Mouse (Mus musculus): ENCODE measurements around the gene Slc43a1. TPM values are rescaled to one million over a fixed set of nuclear protein-coding genes. Genes with fewer than 3 reads are reported as not detected.
A peak's percentile ranks its signal among the peaks of the same experiment; 100 is the strongest.

Slc43a1 gene
- polyA plus RNA-seq, 1 experiment from 2014 or later = 2.5 TPM

DNA sequence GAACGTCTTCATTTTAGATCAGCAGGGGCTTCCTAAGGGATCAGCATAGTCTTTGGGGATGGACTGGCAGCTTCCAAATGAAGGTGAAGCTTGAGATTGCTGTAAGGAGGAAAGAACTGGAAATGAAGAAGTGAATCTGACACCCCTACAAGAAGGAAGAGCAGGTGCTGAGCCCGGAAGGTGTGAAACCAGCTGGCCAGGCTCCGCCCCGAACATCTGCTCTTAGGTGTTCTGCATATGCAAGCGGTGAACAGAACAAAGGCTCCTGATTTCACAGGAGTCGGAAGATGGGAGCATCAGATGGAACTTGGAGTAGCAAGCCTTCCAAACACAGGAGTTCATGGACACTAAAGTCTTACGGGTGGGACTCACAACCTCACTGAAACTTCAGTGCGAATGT is 1.5 kb upstream of the Slc43a1 start:
- no peak overlapping the region for H3K4me2 ChIP-seq
- no peak overlapping the region for H3K9ac ChIP-seq
- no peak for ATAC-seq (ENCODE audit: low FRiP score)
- H3K4me3 ChIP-seq = no peak overlapping the region
- H3K4me1 ChIP-seq (replicated peaks) = peaks cover 24% of the 10 kb centered on the region
- 60% methylated on average over 8 of the region's 8 CpGs for WGBS
- no peaks in the 10 kb centered on the region for H3K9me3 ChIP-seq
- H3K27ac ChIP-seq = no peak overlapping the region
- H3K36me3 ChIP-seq = no peaks in the 10 kb centered on the region
- H3K27me3 ChIP-seq = peaks cover 63% of the 10 kb centered on the region

DNA sequence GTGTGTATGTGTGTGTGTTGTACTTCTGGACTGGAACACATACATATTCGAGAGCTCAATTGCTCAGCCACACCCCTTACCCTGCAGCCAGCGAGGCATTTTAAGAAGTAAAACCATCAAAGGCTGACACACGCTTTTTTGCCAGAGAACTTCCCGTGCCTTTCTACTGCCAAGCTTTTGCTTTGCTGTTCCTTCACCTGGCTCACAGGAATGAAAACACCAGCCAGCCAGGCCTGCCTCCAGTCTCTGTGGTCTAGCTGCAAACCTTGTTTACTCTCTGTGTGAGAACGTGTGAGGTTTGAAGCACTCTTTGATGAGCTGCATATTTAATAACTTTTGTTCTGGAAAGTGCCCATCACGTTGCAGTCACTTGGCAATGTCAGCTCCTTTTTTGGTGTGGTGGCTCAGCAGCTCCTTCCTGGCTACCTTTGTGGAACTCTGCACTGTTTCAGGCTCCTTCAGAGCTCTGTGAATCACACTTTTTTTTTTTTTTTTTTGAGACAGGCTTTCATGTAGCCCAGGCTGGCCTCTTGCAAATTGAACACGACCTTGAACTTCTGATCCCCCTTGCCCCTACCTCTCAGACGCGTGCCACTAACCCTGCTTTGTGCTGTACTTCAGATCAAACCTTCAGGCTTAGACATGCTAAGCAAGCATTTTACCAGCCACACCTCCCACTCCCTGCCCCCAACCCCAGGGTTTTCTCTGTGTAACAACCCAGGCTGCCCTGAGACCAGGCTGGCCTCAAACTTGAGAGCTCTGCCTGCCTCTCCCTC is 645 bp upstream of the Slc43a1 start:
- Histone ChIP-seq H3K27me3 (peaks cover 63% of the 10 kb centered on the region), H3K4me2 (no peak overlapping the region), H3K4me1 (replicated peaks) (peaks cover 24% of the 10 kb centered on the region), H3K9ac (no peak overlapping the region), H3K9me3 (no peaks in the 10 kb centered on the region), H3K4me3 (no peak overlapping the region), H3K27ac (no peak overlapping the region), H3K36me3 (no peaks in the 10 kb centered on the region)
- ATAC-seq (ENCODE audit: low FRiP score) = no peak
- WGBS = 34% methylated on average over 9 of the region's 9 CpGs

DNA sequence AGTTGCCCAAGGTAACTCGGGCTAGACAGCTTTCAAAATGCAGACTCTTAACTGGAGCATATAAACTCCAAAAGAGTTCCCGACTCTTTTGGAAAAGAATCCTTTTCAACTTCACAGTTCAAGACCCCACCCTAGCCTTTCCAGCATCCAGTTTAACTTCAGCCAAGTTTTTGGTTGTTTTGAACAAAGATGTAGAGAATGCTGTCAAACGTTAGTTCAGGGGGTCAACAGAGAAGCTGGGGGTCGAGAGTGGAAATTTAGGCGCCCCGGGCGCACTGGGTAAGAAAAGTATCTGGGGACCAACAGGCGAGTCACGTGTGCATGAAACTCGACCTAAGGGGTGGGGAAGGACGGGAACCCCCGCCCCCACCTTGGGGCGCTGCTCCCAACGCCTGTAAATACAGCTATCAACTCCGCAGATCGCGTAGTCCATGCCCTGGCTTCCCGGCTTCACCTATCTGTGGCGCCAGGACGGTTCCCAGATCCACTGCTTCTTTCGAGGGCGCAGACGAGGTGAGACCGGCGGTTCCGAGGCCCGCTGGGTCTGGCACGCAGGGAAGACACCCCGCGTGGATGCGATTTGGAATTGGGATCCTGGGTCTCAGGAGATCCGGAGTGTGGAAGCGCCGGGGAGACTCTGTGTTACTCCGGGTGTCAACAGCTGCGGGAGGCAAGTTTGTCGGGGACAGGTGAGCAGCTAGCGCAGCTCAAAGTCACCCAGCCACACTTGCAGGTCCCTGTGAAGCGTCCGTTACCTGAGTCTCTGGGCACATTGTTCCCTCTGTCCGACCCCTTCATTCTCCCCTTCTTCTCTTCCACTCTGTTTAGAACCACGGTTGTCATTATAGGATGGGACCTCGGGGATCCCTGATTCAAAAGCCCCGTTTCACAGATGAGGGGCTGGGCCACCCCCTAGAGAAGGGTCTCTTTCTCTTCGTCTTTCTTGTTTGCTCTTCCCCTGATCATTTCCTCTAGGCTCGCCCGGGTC is 637 bp downstream of the Slc43a1 start:
- peak; percentile 31; the same call in 1 of the 2 replicates for ATAC-seq (ENCODE audit: low FRiP score)
- H3K27me3 ChIP-seq = peaks cover 63% of the 10 kb centered on the region
- WGBS = 1% methylated on average over 47 of the region's 47 CpGs

DNA sequence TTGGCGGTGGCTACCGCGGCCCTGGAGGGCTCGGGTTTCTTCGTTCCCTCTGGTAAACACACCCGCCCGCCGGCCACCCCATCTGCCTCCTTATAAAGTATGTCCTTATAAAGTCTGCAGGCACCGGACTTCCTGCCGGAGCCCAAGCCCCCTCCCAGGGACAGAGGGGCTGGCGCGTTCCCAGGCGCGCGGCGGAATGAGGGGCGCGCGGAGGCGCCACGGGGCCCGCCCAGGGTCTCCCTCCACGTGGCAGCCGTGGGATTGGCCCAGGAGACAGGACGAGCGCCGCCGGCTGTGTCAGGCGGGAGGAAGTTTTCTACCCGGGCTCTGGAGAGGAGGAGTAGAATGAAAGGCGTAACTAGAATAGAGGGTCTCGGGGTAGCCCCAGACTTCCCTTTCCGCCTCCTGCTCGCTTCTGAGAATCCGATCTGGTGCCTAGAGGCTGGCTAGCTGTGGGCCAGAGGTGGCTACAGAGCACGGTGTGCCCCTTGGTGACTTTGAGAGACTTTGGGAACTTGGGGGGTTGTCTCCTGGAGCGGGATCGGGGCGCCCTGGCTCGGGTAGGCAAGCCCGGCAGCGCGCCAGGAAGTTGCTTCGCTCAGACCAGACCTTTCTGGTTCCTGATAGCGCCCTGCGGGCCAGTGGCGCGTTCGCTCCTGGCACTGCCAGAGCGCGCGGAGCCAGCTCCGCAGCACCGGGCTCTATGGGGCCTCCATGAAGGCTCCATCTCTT is 1.5 kb downstream of the Slc43a1 start:
- Histone ChIP-seq H3K9me3 (no peaks in the 10 kb centered on the region), H3K4me2 (peak overlapping the region; percentile 99), H3K27me3 (peaks cover 63% of the 10 kb centered on the region), H3K4me3 (peak overlapping the region; percentile 57), H3K4me1 (replicated peaks) (peaks cover 24% of the 10 kb centered on the region), H3K36me3 (no peaks in the 10 kb centered on the region), H3K27ac (no peak overlapping the region), H3K9ac (peak overlapping the region; percentile 67)
- ATAC-seq (ENCODE audit: low FRiP score) = peak; percentile 87
- WGBS = under 1% methylated on average over 54 of the region's 54 CpGs

More for the DNA sequence above, 637 bp downstream of the Slc43a1 start:
- Histone ChIP-seq H3K9ac (peak overlapping the region; percentile 67), H3K4me3 (peak overlapping the region; percentile 57), H3K9me3 (no peaks in the 10 kb centered on the region), H3K4me2 (peak overlapping the region; percentile 99), H3K27ac (no peak overlapping the region), H3K36me3 (no peaks in the 10 kb centered on the region), H3K4me1 (replicated peaks) (peaks cover 24% of the 10 kb centered on the region)

DNA sequence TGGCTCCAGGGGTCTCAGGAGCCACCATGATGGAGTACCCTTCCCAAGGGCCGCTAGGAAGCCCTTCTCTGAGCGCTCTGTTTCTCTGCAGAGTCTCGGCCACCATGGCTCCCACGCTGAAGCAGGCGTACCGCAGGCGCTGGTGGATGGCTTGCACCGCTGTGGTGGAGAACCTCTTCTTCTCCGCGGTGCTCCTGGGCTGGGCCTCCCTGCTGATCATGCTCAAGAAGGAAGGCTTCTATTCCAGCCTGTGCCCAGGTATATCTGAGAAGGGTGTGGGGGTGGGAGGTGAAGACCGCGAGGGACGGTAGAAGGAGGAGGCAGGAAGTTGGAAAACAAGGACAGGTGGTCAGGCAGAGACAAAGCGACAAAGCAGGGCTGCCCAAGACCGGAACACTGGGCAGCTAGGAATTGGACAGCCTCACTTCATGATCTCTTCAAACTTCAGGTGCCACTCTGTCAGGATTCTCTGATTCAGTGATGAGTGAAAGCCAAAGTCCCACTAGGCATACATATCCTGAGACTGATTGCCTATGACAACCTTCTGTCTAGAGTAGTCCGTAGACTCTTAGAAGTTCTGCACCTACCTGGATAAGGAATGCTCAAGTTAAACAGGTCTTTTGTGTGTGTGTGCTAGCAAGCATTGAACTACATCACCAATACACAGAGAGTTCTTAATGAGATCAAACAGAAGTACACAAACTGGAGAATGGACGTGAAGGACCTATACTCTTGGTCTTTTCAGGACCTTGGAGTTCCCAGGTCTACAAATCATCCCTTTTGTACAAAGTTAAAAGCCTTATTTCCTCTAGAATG is 2.3 kb downstream of the Slc43a1 start:
- H3K36me3 ChIP-seq = no peaks in the 10 kb centered on the region
- no peak overlapping the region for H3K27ac ChIP-seq
- 10% methylated on average over 17 of the region's 17 CpGs for WGBS
- peak; percentile 37; the same call in 1 of the 2 replicates for ATAC-seq (ENCODE audit: low FRiP score)
- H3K9ac ChIP-seq = peak overlapping the region; percentile 67
- peak overlapping the region; percentile 57 for H3K4me3 ChIP-seq
- H3K4me2 ChIP-seq = peak overlapping the region; percentile 99
- peaks cover 24% of the 10 kb centered on the region for H3K4me1 ChIP-seq (replicated peaks)
- H3K27me3 ChIP-seq = peaks cover 57% of the 10 kb centered on the region
- no peaks in the 10 kb centered on the region for H3K9me3 ChIP-seq

DNA sequence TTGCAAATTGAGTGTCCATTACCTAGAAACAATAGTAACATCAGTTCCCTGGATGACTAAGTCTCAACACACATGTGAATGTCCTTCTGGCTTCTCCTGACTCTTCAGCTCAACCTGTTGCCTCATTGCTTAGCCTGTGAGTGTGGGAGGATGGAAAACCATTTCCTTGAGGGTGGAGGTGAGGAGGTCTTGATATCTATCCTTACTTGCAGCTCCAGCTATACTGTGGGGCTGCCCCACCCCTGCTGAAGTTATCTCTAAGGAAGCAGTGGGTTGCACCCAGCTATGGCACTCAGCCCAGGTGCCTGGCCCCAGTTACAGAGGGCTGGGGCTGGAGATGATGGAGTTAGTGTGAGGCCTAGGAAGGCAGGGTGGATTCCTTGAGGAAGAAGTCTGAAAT is 3.3 kb downstream of the Slc43a1 start:
- ATAC-seq (ENCODE audit: low FRiP score) = no peak

DNA sequence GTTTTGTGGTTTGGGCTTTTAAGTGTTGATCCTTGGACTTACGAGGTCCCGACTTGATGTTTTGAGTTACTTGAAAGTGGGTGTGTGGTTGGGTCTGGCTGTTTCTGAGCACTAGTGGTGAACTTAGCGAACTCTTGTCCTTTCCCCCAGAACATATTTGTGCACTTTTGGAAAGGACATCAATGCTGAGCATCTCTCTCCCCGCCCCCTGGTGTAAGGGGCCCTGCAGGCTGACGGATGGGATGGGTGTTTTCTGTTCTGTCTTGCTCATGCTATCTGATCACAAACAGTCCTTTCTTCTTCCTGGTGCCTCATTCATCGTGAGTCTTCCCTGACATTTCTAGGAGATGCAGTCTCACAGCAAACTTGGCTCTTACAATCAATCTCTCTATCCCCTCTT is 5.0 kb downstream of the Slc43a1 start:
- Histone ChIP-seq H3K27me3 (peaks cover 34% of the 10 kb centered on the region), H3K9me3 (no peaks in the 10 kb centered on the region), H3K4me2 (no peak overlapping the region), H3K9ac (no peak overlapping the region), H3K4me3 (no peak overlapping the region), H3K27ac (no peak overlapping the region), H3K4me1 (replicated peaks) (peaks cover 24% of the 10 kb centered on the region), H3K36me3 (no peaks in the 10 kb centered on the region)
- no peak for ATAC-seq (ENCODE audit: low FRiP score)
- 88% methylated on average over 6 of the region's 6 CpGs for WGBS

More for the DNA sequence above, 3.3 kb downstream of the Slc43a1 start:
- Histone ChIP-seq H3K9me3 (no peaks in the 10 kb centered on the region), H3K27me3 (peaks cover 51% of the 10 kb centered on the region), H3K4me3 (no peak overlapping the region), H3K4me2 (no peak overlapping the region), H3K36me3 (no peaks in the 10 kb centered on the region), H3K27ac (no peak overlapping the region), H3K4me1 (replicated peaks) (peaks cover 24% of the 10 kb centered on the region), H3K9ac (no peak overlapping the region)

DNA sequence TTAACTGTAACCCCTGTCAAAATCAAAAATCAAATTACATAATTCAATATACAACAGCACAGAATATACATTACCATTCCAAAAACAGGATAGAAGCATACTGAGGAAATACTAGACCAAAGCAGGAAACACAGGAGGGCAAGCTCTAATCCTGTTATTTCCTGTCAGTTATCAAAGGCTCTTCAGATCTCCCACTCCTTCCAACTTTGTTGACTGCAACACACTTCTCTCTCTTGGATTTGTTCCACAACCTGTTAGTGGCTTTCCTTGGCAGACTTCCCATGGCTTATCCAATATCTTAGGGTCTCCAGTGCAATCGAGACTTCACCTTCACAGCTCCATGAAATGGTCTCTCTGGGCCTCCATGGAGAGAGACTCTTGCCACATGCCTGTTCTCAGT is 6.6 kb downstream of the Slc43a1 start:
- no peak overlapping the region for H3K27ac ChIP-seq
- H3K9me3 ChIP-seq = no peaks in the 10 kb centered on the region
- no peak overlapping the region for H3K4me2 ChIP-seq
- no peak overlapping the region for H3K4me3 ChIP-seq
- peaks cover 10% of the 10 kb centered on the region for H3K4me1 ChIP-seq (replicated peaks)
- H3K9ac ChIP-seq = no peak overlapping the region
- H3K36me3 ChIP-seq = no peaks in the 10 kb centered on the region
- WGBS = 90% methylated on average over 1 of the region's 1 CpGs
- ATAC-seq (ENCODE audit: low FRiP score) = no peak
- H3K27me3 ChIP-seq = peaks cover 18% of the 10 kb centered on the region

DNA sequence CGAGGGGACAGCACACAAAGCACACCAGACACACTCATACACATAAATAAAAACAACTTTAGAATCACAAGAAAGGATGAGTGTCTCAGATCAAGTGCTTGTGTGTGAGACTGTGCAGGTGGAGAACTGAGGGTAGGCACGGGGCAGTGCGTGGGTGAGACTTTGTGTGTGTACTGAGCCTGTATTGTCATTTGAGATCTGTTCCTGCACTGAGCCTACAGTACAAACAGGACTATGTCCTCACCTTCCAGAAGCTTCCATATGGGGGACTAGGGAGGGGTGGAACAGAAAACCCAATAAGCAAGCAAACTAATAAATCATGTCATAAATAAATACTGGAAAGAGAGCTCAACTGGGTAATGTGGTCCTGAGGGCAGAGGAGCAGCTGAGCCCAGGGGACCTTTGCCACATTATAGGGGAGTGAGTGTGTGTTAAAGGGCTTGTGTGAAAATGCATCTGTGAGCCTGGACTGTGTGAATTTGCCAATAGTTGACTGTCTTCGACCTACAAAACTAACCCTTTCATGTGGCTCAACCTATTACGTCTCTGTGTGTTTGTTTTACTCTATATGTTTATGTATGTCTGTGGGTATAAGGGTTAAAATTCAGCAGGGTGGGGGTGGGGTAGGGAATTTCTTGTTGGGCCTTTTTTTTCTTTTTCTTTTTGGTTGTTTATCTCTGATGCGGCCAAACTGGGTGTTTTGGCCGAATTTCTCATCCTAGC is 11.9 kb downstream of the Slc43a1 start:
- no peaks in the 10 kb centered on the region for H3K9me3 ChIP-seq
- no peak overlapping the region for H3K9ac ChIP-seq
- no peaks in the 10 kb centered on the region for H3K27me3 ChIP-seq
- H3K4me2 ChIP-seq = peak overlapping the region; percentile 35; the same call in 1 of the 2 replicates
- H3K36me3 ChIP-seq = no peaks in the 10 kb centered on the region
- ATAC-seq (ENCODE audit: low FRiP score) = no peak
- peaks cover 6% of the 10 kb centered on the region for H3K4me1 ChIP-seq (replicated peaks)
- no peak overlapping the region for H3K27ac ChIP-seq
- WGBS = 68% methylated on average over 7 of the region's 7 CpGs
- H3K4me3 ChIP-seq = no peak overlapping the region

DNA sequence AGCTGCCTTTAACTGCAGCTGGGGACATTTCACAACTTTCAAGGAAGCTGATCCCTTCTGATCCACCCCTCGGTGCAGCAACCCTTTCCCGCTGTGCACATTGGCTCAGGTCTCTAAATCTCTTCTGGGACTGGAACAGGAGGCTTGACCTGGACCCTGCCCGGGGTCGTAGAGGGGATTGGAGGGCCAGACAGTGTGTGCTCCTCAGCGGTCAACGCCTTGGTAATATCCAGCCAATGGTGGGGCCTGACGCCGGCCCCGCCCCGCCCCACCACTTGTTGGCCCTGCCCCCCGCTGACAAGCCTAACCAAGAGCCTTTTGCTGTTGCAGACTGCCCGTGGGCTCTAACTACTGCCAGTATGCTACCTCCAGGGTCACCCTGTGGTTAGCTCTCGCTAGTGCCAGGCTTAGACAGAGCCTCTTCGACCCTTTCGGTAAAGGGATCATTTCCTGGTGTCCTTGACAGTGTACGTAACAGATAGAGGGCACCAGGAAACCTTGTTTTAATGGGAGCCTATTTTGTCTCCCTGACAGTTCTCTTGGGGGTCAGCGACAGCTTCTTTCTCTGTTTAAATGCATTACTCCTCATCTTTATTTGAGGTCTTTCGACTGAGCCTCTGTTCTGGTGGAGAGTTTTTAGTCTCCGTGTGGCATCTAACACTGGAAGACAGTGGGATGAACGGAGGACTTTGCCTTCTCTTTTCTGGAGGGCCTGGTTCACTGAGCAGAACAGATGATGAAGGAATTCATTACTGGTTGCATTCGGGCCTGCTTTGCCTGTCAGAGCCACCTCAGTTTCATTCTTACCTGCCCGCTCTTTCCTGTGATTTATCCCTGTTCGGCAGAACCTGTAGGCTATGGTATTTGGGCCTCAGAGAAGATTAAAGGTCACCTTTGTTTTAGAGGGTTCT is 12.7 kb downstream of the Slc43a1 start:
- 34% methylated on average over 23 of the region's 23 CpGs for WGBS
- H3K9ac ChIP-seq = peak overlapping the region; percentile 35; the same call in 1 of the 2 replicates
- H3K4me2 ChIP-seq = peak overlapping the region; percentile 35
- H3K36me3 ChIP-seq = no peaks in the 10 kb centered on the region
- ATAC-seq (ENCODE audit: low FRiP score) = no peak
- no peak overlapping the region for H3K27ac ChIP-seq
- H3K4me3 ChIP-seq = no peak overlapping the region
- H3K4me1 ChIP-seq (replicated peaks) = peaks cover 6% of the 10 kb centered on the region
- no peaks in the 10 kb centered on the region for H3K27me3 ChIP-seq
- H3K9me3 ChIP-seq = no peaks in the 10 kb centered on the region

All from hindbrain, embryonic 13.5 days (tissue).